ENCODE assay signal across 35 mouse cellular contexts in genomic region chr3:104909195-104909594, GRCm38 (mm10).
"Had no signal": no experiment of that assay in that cellular context is flagged by ENCODE, and none has a peak within 500 bp of the region (broad histone marks: within the 10 kb centered on the region; RNA-seq: fewer than 3 reads in every experiment).

No protein-coding gene starts in this region.

- H3K9me3 ChIP-seq: heart, embryonic 10.5 days; heart, embryonic 12.5 days; heart, embryonic 13.5 days; heart, embryonic 15.5 days; hindbrain, embryonic 10.5 days; hindbrain, embryonic 12.5 days; hindbrain, embryonic 13.5 days; hindbrain, embryonic 15.5 days; intestine, embryonic 15.5 days; kidney, embryonic 15.5 days had no signal

- H3K27ac ChIP-seq: heart, embryonic 10.5 days; heart, embryonic 13.5 days; heart, embryonic 15.5 days; hindbrain, embryonic 10.5 days; hindbrain, embryonic 12.5 days; hindbrain, embryonic 13.5 days; hindbrain, embryonic 14.5 days; hindbrain, embryonic 15.5 days; hindbrain, postnatal 0 days; intestine, embryonic 15.5 days; kidney, embryonic 15.5 days; kidney, postnatal 0 days; layer of hippocampus, adult 2 months had no signal

- H3K4me2 ChIP-seq: heart, embryonic 11.5 days; heart, embryonic 12.5 days; heart, embryonic 13.5 days; heart, embryonic 15.5 days; hindbrain, embryonic 12.5 days; hindbrain, embryonic 13.5 days; hindbrain, embryonic 14.5 days; hindbrain, embryonic 15.5 days; intestine, embryonic 15.5 days; kidney, embryonic 15.5 days had no signal

- H3K27me3 ChIP-seq: heart, embryonic 12.5 days; heart, embryonic 13.5 days; heart, embryonic 15.5 days; hindbrain, embryonic 12.5 days; hindbrain, embryonic 13.5 days; hindbrain, embryonic 15.5 days; intestine, embryonic 15.5 days; kidney, embryonic 15.5 days had no signal

- H3K4me1 ChIP-seq: heart, embryonic 10.5 days; hindbrain, embryonic 10.5 days; hindbrain, embryonic 12.5 days; hindbrain, embryonic 13.5 days; hindbrain, embryonic 15.5 days; intestine, embryonic 15.5 days had no signal

- H3K4me3 ChIP-seq: heart, embryonic 10.5 days; heart, embryonic 12.5 days; heart, embryonic 13.5 days; heart, embryonic 15.5 days; hindbrain, embryonic 10.5 days; hindbrain, embryonic 12.5 days; hindbrain, embryonic 13.5 days; hindbrain, embryonic 15.5 days; intestine, embryonic 15.5 days; kidney, embryonic 15.5 days; layer of hippocampus, adult 2 months had no signal

- DNase-seq: heart, postnatal 10 days; heart, postnatal 14 days; heart, postnatal 36 days; heart, postnatal 4 days; kidney, adult 11 months; kidney, adult 18-20 months; kidney, adult 2 months; kidney, adult 8-10 months; kidney, adult 9 months; kidney, postnatal 10 days; kidney, postnatal 14 days; kidney, postnatal 25 days; kidney, postnatal 36 days; kidney, postnatal 4 days; layer of hippocampus, adult 9-11 months; layer of hippocampus, postnatal 36 days had no signal

- ATAC-seq: hindbrain, embryonic 16.5 days; hindbrain, postnatal 0 days; inflammation-experienced regulatory T-cells, adult 6 months; intestine, embryonic 15.5 days; intestine, embryonic 16.5 days; intestine, postnatal 0 days had no signal

- H3K9ac ChIP-seq: heart, embryonic 12.5 days; heart, embryonic 13.5 days; heart, embryonic 15.5 days; hindbrain, embryonic 12.5 days; hindbrain, embryonic 13.5 days; hindbrain, embryonic 14.5 days; hindbrain, embryonic 15.5 days; intestine, embryonic 15.5 days; kidney, embryonic 15.5 days had no signal
